Mouse (Mus musculus): Measurements from ENCODE around the gene Klrb1b. TPM values are rescaled to one million over a fixed set of nuclear protein-coding genes. Genes with fewer than 3 reads are reported as not detected.

Klrb1b gene
- not detected in 2 replicates for polyA plus RNA-seq (2014; fragmentation: Nextera tagmentation; extraction: Ambion mirVana)

GRCm38 (mm10) chr6:128826132-128826531, at the start of gene Klrb1b, which contains the start of gene Gm44511:
Gene Klrb1b (minus strand): TSS chr6:128826331.
Gene Gm44511 (minus strand): TSS chr6:128826315.
- no peaks in the 10 kb centered on the region for H3K9me3 ChIP-seq (ENCODE audit: control insufficient read depth, low read length)
- H3K27ac ChIP-seq (ENCODE audit: low read depth, low read length): no peak within 1 kb of the TSS
- 90% methylated on average over 6 of the region's 6 CpGs for WGBS
- ATAC-seq (ENCODE audit: low read depth): no peak
- H3K4me1 ChIP-seq (ENCODE audit: control insufficient read depth, insufficient read depth, low read length): no peaks in the 10 kb centered on the region
- no peak within 1 kb of the TSS for H3K4me2 ChIP-seq (ENCODE audit: low read depth, low read length)
- H3K27me3 ChIP-seq (ENCODE audit: control insufficient read depth, insufficient read depth, low read length): no peaks in the 10 kb centered on the region
- H3K9ac ChIP-seq (replicated peaks; ENCODE audit: low read depth, low read length): no peak within 1 kb of the TSS
- H3K36me3 ChIP-seq (ENCODE audit: control insufficient read depth, insufficient read depth, low read length): no peaks in the 10 kb centered on the region
- no peak within 1 kb of the TSS for H3K4me3 ChIP-seq (ENCODE audit: low read depth, low read length)

- Histone ChIP-seq H3K27ac (ENCODE audit: low read depth, low read length) (no peak overlapping the region), H3K4me1 (ENCODE audit: control insufficient read depth, insufficient read depth, low read length) (no peaks in the 10 kb centered on the region), H3K9ac (replicated peaks; ENCODE audit: low read depth, low read length) (no peak overlapping the region), H3K4me3 (ENCODE audit: low read depth, low read length) (no peak overlapping the region), H3K36me3 (ENCODE audit: control insufficient read depth, insufficient read depth, low read length) (no peaks in the 10 kb centered on the region), H3K27me3 (ENCODE audit: control insufficient read depth, insufficient read depth, low read length) (no peaks in the 10 kb centered on the region), H3K9me3 (ENCODE audit: control insufficient read depth, low read length) (no peaks in the 10 kb centered on the region), H3K4me2 (ENCODE audit: low read depth, low read length) (no peak overlapping the region)
- WGBS: 94% methylated on average over 1 of the region's 1 CpGs
- no peak for ATAC-seq (ENCODE audit: low read depth)
These were observed 45.9 kb upstream of the Klrb1b start for GRCm38 (mm10) chr6:128871910-128872610.

GRCm38 (mm10) chr6:128868861-128869260, 42.7 kb upstream of the Klrb1b start:
- WGBS: 7% methylated on average over 3 of the region's 3 CpGs
- no peak overlapping the region for H3K4me2 ChIP-seq (ENCODE audit: low read depth, low read length)
- no peaks in the 10 kb centered on the region for H3K4me1 ChIP-seq (ENCODE audit: control insufficient read depth, insufficient read depth, low read length)

GRCm38 (mm10) chr6:128857976-128858375, 31.8 kb upstream of the Klrb1b start:
- Histone ChIP-seq H3K4me2 (ENCODE audit: low read depth, low read length) (no peak overlapping the region), H3K4me3 (ENCODE audit: low read depth, low read length) (no peak overlapping the region), H3K4me1 (ENCODE audit: control insufficient read depth, insufficient read depth, low read length) (no peaks in the 10 kb centered on the region), H3K9me3 (ENCODE audit: control insufficient read depth, low read length) (no peaks in the 10 kb centered on the region), H3K27ac (ENCODE audit: low read depth, low read length) (no peak overlapping the region), H3K36me3 (ENCODE audit: control insufficient read depth, insufficient read depth, low read length) (no peaks in the 10 kb centered on the region), H3K27me3 (ENCODE audit: control insufficient read depth, insufficient read depth, low read length) (no peaks in the 10 kb centered on the region), H3K9ac (replicated peaks; ENCODE audit: low read depth, low read length) (no peak overlapping the region)
- no peak for ATAC-seq (ENCODE audit: low read depth)
- 85% methylated on average over 2 of the region's 2 CpGs for whole genome bisulfite sequencing

More at GRCm38 (mm10) chr6:128868861-128869260, 42.7 kb upstream of the Klrb1b start:
- H3K27me3 ChIP-seq (ENCODE audit: control insufficient read depth, insufficient read depth, low read length): no peaks in the 10 kb centered on the region
- H3K36me3 ChIP-seq (ENCODE audit: control insufficient read depth, insufficient read depth, low read length): no peaks in the 10 kb centered on the region
- H3K27ac ChIP-seq (ENCODE audit: low read depth, low read length): no peak overlapping the region
- no peak overlapping the region for H3K9ac ChIP-seq (replicated peaks; ENCODE audit: low read depth, low read length)
- no peak for ATAC-seq (ENCODE audit: low read depth)
- no peaks in the 10 kb centered on the region for H3K9me3 ChIP-seq (ENCODE audit: control insufficient read depth, low read length)
- no peak overlapping the region for H3K4me3 ChIP-seq (ENCODE audit: low read depth, low read length)

DNA sequence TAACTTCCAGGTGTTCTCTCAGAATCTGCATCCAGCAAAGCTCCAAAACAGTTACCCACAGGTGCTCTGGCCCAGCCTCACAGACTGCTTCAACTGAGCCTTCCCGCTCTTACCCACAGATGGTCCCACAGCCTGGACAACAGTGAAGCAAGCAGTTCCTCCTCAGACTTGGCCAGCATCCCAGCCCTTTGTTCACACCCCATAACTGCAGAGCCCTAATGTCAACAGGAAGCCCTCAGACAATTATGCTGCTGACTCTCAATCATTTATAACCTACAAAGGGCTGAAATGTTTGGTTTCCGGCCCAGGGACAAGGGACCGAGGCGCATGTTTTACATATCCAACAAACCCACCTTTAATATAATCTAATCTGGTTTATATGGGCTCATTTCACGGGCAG, 30.1 kb upstream of the Klrb1b start:
- no peak overlapping the region for H3K27ac ChIP-seq (ENCODE audit: low read depth, low read length)
- H3K27me3 ChIP-seq (ENCODE audit: control insufficient read depth, insufficient read depth, low read length): no peaks in the 10 kb centered on the region
- H3K9me3 ChIP-seq (ENCODE audit: control insufficient read depth, low read length): no peaks in the 10 kb centered on the region
- no peak overlapping the region for H3K4me3 ChIP-seq (ENCODE audit: low read depth, low read length)
- no peaks in the 10 kb centered on the region for H3K4me1 ChIP-seq (ENCODE audit: control insufficient read depth, insufficient read depth, low read length)
- no peak overlapping the region for H3K4me2 ChIP-seq (ENCODE audit: low read depth, low read length)
- ATAC-seq (ENCODE audit: low read depth): peak; percentile 62; the same call in 1 of the 2 replicates
- H3K36me3 ChIP-seq (ENCODE audit: control insufficient read depth, insufficient read depth, low read length): no peaks in the 10 kb centered on the region
- no peak overlapping the region for H3K9ac ChIP-seq (replicated peaks; ENCODE audit: low read depth, low read length)
- WGBS: 53% methylated on average over 5 of the region's 5 CpGs

- Histone ChIP-seq H3K4me1 (ENCODE audit: control insufficient read depth, insufficient read depth, low read length) (no peaks in the 10 kb centered on the region), H3K27ac (ENCODE audit: low read depth, low read length) (no peak overlapping the region), H3K4me3 (ENCODE audit: low read depth, low read length) (no peak overlapping the region), H3K9ac (replicated peaks; ENCODE audit: low read depth, low read length) (no peak overlapping the region), H3K36me3 (ENCODE audit: control insufficient read depth, insufficient read depth, low read length) (no peaks in the 10 kb centered on the region), H3K4me2 (ENCODE audit: low read depth, low read length) (no peak overlapping the region), H3K27me3 (ENCODE audit: control insufficient read depth, insufficient read depth, low read length) (no peaks in the 10 kb centered on the region), H3K9me3 (ENCODE audit: control insufficient read depth, low read length) (no peaks in the 10 kb centered on the region)
- no peak for ATAC-seq (ENCODE audit: low read depth)
- 87% methylated on average over 1 of the region's 1 CpGs for WGBS
These were observed 29.3 kb upstream of the Klrb1b start for GRCm38 (mm10) chr6:128855477-128855876.

- H3K36me3 ChIP-seq (ENCODE audit: control insufficient read depth, insufficient read depth, low read length): no peaks in the 10 kb centered on the region
These were observed 28.8 kb upstream of the Klrb1b start for GRCm38 (mm10) chr6:128854895-128855294.

DNA sequence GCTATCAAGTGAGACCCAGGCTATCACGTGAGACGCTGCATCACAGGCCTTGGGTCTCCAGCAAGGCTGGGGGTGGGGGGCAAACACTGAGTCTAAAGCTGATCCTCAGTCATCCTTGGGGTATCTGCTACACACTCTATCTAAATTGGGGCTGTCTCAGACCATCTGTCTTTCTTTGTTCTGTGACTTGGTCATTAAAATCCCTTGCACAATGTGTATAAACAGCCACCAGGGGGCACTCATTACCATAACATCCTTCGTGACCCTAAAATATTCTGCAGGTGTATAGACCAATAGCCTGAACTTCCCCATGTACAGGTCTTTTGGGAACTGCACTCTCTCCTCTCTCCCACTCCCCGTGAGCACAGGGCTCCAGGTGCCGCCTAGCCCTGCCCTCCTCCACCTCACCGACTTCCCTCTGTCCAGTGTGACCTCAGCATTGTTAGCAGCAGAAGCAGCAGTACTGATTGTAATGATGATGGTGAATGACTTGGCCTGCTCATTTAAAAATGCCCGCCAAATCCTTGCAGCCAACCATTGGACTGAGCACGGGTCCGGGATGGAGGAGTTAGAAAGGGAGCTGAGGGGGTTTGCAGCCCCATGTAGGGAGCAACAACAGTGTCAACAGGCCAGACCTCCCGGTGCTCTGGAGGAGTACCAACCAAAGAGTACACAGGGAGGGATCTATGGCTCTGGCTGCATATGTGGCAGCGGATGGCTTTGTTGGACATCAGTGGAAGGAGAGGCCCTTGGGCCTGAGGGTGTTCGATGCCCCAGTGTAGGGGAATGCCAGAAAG, 28.1 kb upstream of the Klrb1b start:
- ATAC-seq (ENCODE audit: low read depth): peak; percentile 86
- 46% methylated on average over 12 of the region's 12 CpGs for WGBS
- Histone ChIP-seq H3K4me3 (ENCODE audit: low read depth, low read length) (no peak overlapping the region), H3K27me3 (ENCODE audit: control insufficient read depth, insufficient read depth, low read length) (no peaks in the 10 kb centered on the region), H3K27ac (ENCODE audit: low read depth, low read length) (no peak overlapping the region), H3K9ac (replicated peaks; ENCODE audit: low read depth, low read length) (no peak overlapping the region), H3K36me3 (ENCODE audit: control insufficient read depth, insufficient read depth, low read length) (no peaks in the 10 kb centered on the region), H3K4me1 (ENCODE audit: control insufficient read depth, insufficient read depth, low read length) (no peaks in the 10 kb centered on the region), H3K4me2 (ENCODE audit: low read depth, low read length) (no peak overlapping the region), H3K9me3 (ENCODE audit: control insufficient read depth, low read length) (no peaks in the 10 kb centered on the region)

More at GRCm38 (mm10) chr6:128854895-128855294, 28.8 kb upstream of the Klrb1b start:
- Histone ChIP-seq H3K9ac (replicated peaks; ENCODE audit: low read depth, low read length) (no peak overlapping the region), H3K4me2 (ENCODE audit: low read depth, low read length) (no peak overlapping the region), H3K27ac (ENCODE audit: low read depth, low read length) (no peak overlapping the region), H3K4me1 (ENCODE audit: control insufficient read depth, insufficient read depth, low read length) (no peaks in the 10 kb centered on the region), H3K9me3 (ENCODE audit: control insufficient read depth, low read length) (no peaks in the 10 kb centered on the region), H3K27me3 (ENCODE audit: control insufficient read depth, insufficient read depth, low read length) (no peaks in the 10 kb centered on the region), H3K4me3 (ENCODE audit: low read depth, low read length) (no peak overlapping the region)
- WGBS: 97% methylated on average over 3 of the region's 3 CpGs
- ATAC-seq (ENCODE audit: low read depth): no peak

- Histone ChIP-seq H3K9me3 (ENCODE audit: control insufficient read depth, low read length) (no peaks in the 10 kb centered on the region), H3K27me3 (ENCODE audit: control insufficient read depth, insufficient read depth, low read length) (no peaks in the 10 kb centered on the region), H3K4me3 (ENCODE audit: low read depth, low read length) (no peak overlapping the region), H3K9ac (replicated peaks; ENCODE audit: low read depth, low read length) (no peak overlapping the region), H3K36me3 (ENCODE audit: control insufficient read depth, insufficient read depth, low read length) (no peaks in the 10 kb centered on the region), H3K27ac (ENCODE audit: low read depth, low read length) (no peak overlapping the region), H3K4me1 (ENCODE audit: control insufficient read depth, insufficient read depth, low read length) (no peaks in the 10 kb centered on the region), H3K4me2 (ENCODE audit: low read depth, low read length) (no peak overlapping the region)
- 86% methylated on average over 3 of the region's 3 CpGs for WGBS
- no peak for ATAC-seq (ENCODE audit: low read depth)
These were observed 26.6 kb upstream of the Klrb1b start for GRCm38 (mm10) chr6:128852766-128853165.
